Mouse (Mus musculus) brain, embryonic 18.5 days (tissue): ENCODE results near the gene Alg14.

Experiments used
- DNase-seq: peaks from one replicate; pipeline ENCODE4 v3.0.0-alpha.2; 2012; ENCODE audit warnings: low read depth, low spot score

The Alg14 gene

GRCm38 (mm10) chr3:121405101-121405500 lies 113.5 kb downstream of the Alg14 start:
- no peak for DNase-seq

GRCm38 (mm10) chr3:121407417-121407816 lies 115.8 kb downstream of the Alg14 start:
- no peak for DNase-seq

DNA sequence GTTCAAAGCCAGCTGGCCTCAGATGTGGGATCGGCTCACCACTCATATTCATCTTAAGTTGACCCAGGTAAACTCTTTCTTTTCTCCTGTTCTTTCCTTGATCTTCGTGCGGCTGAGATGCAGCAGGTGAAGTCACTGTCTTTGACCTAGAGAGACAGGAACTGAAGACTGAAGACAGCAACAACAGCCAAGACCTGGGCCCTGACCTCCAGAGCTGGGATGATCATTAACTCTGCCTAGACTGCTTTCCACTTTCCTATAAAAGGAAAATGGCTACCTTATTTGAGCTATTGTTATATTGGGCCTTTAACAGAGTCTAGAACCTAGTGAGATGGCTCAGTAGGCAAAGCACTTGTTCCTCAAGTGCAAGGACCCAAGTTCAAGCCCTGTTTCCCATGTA lies 116.8 kb downstream of the Alg14 start:
- DNase-seq = no peak

GRCm38 (mm10) chr3:121411450-121411849 lies 119.9 kb downstream of the Alg14 start:
- no peak for DNase-seq
